Mouse (Mus musculus) kidney, postnatal 4 days (tissue): ENCODE data around the gene Cdc7.
A peak's percentile ranks its signal among the peaks of the same experiment; 100 is the strongest.

ENCODE experiments used
- DNase-seq, 2 experiments: peaks; one replicate each; pipeline ENCODE4 v3.0.0; 2021; ENCODE audit warnings: mixed read lengths in 2 of 2

Cdc7 gene

DNA sequence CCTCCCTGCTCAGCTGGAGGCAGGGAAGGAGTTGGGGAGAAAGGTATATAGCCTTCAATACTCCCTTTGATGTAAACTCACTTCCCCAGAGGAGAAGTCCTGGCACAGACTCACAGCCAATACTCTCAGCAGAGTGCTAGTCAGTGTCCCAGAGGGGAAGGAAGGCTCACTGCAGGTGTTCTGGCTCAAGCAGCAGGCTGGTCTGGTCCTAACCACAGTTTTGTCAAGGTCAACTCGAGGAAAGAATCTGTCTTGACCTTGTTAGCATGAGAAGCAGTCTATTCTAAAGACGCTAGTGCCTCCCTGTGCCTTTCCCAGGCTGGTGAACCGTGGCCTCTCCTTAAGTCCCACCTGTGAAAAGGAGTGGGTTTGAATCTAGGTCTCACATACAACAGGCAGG lies 30.6 kb downstream of the Cdc7 start:
- no peak for DNase-seq

GRCm38 (mm10) chr5:106995886-106996538 lies 31.9 kb downstream of the Cdc7 start:
- DNase-seq: peak; percentile 76 to 82

GRCm38 (mm10) chr5:106996539-106997244 lies 32.6 kb downstream of the Cdc7 start:
- DNase-seq: no peak

DNA sequence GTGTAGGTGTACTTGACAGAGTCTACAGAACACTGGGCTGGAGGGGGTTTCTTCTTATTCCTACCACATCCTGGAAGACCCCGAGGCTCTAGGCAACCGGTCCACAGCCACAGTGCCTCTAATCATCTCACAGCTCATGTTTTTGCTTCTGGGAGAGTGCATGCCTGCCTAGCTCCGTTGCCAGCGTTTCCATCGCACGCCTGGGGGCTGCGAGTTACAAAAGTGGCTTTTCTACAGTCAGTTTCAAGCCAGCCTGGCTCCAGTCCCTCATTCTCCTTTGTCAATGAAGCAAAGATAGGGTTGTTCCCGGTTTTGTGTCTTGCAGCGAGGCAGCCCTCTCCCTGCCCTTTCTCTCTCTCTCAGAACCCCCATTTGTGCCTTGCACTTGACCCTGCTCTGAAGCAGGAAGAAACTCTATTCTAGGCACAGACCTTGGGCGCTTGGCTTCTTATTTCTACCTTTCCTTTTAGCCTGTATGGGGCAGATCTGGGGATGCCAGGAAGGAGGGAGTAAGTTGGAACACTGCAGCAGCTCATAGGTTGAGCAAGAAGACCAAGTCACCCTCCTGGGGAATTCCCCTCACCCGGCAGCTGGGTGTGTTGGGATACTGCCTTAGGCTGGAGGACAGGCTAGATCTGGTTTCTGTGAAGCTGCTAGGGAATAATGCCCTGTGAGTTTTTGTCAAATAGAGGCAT lies 37.4 kb downstream of the Cdc7 start:
- DNase-seq: no peak

GRCm38 (mm10) chr5:107002091-107002416 lies 37.9 kb downstream of the Cdc7 start:
- DNase-seq: no peak

DNA sequence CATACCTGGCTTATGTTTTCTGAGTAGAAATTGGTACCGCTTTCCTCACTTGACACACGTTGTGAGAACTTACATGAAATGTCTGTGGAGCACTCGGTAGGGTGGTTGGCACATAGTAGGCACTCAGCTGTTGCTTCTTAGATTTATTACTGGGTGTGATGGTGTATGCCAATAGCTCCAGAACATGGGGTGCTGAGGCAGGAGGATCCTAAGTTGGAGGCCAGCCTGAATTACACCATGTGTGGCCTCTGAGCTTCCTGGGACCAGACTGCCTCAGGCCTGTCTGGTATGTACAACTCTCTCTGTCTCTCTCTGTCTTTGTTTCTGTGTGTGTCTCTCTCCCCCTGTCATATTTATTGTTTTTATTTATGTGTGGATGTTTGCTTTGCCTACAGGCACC lies 45.6 kb downstream of the Cdc7 start:
- DNase-seq: no peak

DNA sequence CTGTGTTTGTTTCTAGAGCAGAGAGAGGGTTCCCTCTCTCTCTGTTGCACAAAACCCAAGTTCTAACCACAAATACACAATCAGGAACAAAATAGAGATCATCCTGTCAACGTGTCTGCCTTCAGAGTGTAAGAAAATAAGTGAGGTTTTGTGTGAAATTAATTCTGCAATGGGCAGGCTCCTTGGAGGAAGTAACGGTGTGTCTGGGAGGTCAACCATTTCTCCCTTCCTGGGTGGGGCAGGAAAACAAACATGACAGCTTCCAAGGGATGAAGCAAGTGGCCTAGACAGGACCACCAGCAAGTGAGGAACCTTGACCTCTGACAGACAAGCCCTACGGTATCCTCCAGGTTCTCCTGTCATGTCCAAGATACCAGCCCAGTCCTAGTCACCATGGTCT lies 46.2 kb downstream of the Cdc7 start:
- no peak for DNase-seq

DNA sequence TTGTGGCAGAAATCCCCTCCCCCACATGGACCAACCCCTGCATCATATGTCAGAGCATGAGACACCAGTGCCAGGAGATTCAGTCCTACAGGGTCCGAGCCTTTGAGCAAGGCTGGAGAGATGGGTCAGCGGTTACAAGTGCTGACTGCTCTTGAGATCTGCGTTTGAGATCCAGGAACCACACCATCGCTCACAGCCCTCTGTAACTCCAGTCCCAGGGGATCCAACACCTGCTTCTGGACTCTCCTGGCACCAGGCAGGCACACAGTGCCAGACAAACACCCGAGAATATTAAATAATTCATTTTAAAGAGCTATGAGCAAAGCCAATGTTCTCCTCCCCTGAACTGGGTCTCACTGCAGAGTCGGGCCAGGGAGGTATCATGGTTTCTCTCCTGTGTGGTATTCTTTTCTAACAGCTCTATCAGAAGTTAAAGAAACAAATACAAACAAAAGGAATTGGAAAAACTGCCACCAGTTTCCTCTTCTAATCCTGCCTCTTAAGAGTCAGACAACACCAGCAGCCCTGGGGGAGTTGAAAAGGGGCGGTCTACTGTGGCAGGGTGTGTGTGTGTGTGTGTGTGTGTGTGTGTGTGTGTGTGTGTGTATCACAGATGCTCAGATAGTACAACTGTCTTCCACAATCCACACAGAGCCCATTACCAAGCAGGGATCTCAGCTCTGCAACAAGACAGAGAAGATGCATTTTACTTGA lies 47.4 kb downstream of the Cdc7 start:
- no peak for DNase-seq

DNA sequence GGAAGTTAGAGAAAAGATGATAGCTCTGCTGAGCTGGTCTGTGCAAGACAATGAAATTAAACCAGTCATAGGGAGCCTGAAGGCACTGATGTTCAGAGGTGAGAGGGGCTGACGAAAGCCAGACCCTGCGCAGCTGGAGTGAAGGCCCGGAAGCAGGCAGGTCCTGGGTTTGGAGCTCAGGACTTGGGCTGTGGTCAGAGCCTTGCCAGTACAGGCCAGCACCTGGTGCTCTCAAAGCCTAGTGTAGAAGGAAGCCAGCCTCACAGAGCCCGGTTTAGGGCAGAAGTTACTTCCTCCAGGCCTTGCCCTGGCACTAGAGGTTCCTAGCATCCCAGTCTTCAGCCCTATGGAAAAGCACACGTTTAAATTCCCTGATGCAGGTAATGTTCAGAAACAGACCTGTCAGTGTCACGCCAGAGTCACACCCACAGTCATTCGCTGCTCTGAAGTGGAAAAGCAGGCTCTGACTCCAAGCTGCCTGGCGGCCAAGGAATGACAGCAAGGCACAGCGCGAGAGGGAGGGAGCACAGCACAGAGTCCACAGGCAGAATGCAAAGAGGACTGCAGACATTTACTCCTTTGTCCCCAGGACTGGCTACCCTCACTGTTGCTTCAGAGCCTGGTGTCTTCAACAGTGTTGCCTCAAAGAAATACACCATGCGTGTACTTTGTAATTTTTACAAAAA lies 48.1 kb downstream of the Cdc7 start:
- DNase-seq: no peak

DNA sequence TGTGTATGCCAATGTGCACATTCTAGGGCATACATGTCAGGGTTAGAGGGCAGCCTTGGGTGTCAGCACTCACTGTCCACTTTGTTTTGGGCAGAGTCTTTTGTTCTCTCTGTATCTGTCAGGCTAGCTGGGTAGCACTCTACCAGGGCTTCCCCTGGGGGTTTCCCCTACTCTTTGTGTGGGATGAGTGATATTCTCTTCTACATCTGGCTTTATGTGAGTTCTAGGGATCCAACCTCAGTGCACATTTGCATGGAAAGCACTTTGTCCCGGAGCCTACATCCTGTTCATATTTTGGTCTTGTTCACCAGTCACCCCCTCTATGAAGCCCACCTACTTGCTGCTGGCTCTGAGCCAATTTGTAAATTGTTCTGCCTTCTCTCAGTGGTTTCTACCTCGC lies 49.3 kb downstream of the Cdc7 start:
- no peak for DNase-seq

DNA sequence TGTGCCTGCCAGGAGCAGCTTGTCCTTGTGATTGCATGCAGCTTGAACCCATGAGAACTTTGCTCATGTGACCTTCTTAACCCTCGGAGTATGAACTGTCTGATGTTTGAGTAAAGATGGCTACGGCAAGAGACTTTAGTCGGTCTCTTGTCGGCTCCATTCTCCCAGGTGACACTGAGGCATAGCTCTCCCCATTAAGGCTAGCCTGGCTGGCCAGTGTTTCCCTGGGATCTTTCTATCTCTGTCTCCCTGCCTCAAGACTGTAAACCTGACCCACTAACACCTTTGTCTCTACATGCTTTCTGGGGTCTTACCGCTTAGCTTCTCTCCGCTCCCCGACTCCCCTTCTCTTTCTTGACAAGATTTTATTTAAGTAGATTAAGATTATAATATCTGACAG lies 50.0 kb downstream of the Cdc7 start:
- no peak for DNase-seq

- no peak for DNase-seq
Measured at GRCm38 (mm10) chr5:107015046-107015421, 50.9 kb downstream of the Cdc7 start.

DNA sequence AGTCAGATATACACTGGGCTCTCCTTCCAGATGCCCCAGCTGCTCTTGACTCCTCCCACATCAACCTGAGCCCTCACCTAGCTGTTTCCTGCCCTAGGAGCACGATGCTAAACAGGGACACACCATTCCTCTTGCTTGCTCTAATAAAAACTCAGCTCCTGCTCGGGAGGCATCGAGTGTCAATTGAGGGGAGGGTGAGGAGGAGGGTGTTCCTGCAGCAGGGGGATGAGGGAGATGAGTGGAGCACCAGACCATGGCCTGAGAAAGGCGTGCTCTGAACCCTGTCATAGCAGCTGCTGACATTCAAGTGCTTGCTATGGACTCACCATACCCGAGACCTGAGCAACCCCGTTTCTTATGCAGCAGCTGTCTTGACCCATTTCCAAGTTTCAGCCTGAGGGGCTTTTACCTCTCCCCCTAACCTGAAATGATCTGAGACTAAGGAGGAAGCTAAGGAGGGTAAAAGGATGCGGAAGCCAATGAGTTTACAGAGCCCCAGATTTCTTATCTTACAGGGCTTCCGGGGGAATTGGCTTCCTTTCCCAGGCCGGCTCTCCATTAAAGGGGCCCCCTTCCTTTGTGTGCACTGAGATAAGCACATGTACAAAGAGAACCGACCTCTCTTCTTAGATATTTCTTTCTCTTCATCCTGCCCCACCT lies 51.4 kb downstream of the Cdc7 start:
- DNase-seq: peak in 1 of 2 experiments; percentile 23

DNA sequence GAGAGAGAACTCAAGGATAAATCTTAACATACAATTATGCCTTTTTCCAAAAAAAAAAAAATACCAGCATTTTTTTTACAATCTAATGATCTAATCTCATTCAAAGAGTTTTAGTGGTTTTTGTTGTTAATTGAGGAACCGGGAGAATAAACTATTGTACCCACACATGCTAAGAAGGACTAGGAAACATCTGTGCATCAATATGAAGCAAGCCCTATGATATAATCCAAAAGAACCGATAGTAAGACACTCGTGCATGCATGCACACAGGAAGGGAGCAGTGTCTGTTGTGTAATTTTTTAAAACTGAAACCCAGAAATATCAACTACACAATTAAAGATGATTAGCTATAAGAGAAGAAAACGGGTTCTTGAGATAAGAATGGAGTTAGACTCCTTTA lies 52.4 kb downstream of the Cdc7 start:
- DNase-seq: no peak

DNA sequence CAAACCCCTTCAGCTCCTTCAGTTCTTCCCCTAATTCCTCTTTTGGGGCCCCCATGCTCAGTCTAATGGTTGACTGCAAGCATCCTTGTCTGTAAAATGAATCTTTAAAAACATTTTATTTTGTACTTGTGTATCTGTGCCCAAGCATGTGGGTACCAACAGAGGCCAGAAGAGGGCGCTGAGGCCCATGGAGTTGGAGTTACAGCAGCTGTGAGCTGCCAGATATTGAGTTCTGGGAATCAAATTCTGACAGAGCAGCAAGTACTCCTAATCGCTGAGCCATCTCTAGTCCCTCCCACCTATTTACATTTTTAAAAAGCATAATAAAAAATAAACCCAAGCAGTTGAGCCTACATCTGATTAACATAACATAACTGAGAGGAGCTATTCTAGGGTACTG lies 53.4 kb downstream of the Cdc7 start:
- DNase-seq: peak in 1 of 2 experiments; percentile 47

- no peak for DNase-seq
Measured at GRCm38 (mm10) chr5:107019057-107019456, 54.9 kb downstream of the Cdc7 start.

DNA sequence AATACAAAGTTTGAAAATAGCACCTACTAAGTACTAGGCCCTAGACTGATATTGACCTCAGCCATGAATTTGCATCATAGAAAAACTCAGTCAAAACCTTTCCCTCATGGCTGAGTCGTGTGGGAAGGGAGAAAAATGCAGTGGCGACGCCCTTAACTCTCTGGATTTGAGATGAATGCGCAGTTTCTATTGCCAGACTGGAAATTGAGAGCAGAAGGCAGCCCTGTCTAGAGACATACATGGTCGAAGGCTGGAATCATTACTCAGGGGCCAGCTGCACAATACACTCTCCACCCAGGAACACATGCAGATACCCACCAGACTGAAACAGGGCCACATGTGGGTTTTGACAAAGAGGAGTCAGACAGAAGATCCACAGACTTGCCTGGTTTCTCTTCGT lies 55.8 kb downstream of the Cdc7 start:
- DNase-seq: no peak

- no peak for DNase-seq
Measured at GRCm38 (mm10) chr5:107020366-107020765, 56.2 kb downstream of the Cdc7 start.

DNA sequence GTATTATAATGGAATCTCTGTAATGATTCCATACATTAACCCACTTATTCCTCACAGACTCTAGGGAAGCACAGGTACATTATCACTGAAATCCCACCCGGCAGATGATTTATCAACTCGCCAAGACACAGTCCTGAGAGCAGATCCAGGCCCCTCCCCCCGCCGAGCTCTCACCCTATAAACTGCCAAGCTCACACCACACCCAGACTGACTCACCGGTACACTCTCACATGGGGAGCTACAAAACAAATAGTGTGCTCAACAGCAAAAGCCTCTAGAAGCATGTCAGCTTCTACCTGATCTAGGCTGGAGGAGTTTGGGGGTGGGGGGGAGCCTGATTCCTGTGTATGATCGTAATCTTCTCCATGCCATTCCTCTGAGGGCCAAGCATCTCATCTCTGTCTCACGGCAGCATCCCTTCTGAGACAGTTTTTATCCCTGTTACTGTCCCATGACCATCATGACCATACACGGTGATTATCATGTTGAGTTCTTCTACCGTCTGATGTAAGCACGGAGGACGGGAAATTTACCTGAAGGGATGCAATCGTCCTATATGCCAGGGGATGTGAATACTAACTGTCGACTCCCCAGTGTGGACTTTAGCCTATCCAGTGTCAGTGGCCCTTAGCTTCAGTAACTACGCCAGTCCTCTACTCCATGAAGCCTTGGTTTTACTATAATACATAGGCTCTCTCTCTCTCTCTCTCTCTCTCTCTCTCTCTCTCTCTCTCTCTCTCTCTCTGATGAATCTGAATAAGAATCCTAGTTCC lies 57.4 kb downstream of the Cdc7 start:
- DNase-seq: no peak

DNA sequence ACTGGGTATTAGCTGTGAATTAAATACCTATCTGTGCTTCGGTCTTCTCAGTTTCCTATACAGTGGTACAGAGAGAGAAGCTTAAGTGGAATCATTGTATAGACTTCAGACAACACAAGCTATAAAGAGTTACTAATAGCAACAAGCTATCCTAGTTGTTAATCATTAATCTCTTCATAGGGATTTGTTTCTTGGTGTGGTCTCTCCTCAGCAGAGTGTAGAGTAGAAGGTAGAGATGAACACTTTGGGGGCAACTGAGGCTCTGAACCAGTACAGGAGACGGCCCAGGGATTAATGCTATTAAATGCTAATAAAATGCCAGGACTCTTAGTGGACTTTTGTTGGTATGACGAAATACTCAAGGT lies 57.9 kb downstream of the Cdc7 start:
- no peak for DNase-seq

GRCm38 (mm10) chr5:107023951-107024350 lies 59.8 kb downstream of the Cdc7 start:
- no peak for DNase-seq

- no peak for DNase-seq
Measured at GRCm38 (mm10) chr5:107025371-107025770, 61.2 kb downstream of the Cdc7 start.
